Mouse (Mus musculus): ENCODE measurements around the gene Tgfbrap1. TPM values are rescaled to one million over a fixed set of nuclear protein-coding genes. Genes with fewer than 3 reads are reported as not detected.
"Not testable (repeated sequence)": the region's sequence is repeated elsewhere in the genome, so short reads cannot be mapped to it uniquely, and the experiment has no call there.

Gene Tgfbrap1
- polyA plus RNA-seq, 1 experiment from 2014 or later = 3.6 TPM

GRCm38 (mm10) chr1:43136488-43137029, 38.1 kb upstream of the Tgfbrap1 start:
- not testable (repeated sequence) for H3K9ac ChIP-seq; ATAC-seq (ENCODE audit: insufficient read depth); H3K4me3 ChIP-seq (replicated peaks); H3K4me2 ChIP-seq; H3K9me3 ChIP-seq (replicated peaks); H3K36me3 ChIP-seq (replicated peaks); H3K27ac ChIP-seq (replicated peaks); H3K4me1 ChIP-seq (replicated peaks); H3K27me3 ChIP-seq
- 63% methylated on average over 2 of the region's 2 CpGs for WGBS (ENCODE audit: insufficient replicate concordance)

- no peak overlapping the region for H3K4me3 ChIP-seq (replicated peaks)
- no peaks in the 10 kb centered on the region for H3K27me3 ChIP-seq
- no peak overlapping the region for H3K9ac ChIP-seq
- H3K36me3 ChIP-seq (replicated peaks) = no peaks in the 10 kb centered on the region
- no peak overlapping the region for H3K27ac ChIP-seq (replicated peaks)
- no peaks in the 10 kb centered on the region for H3K9me3 ChIP-seq (replicated peaks)
- no peak for ATAC-seq (ENCODE audit: insufficient read depth)
- no peaks in the 10 kb centered on the region for H3K4me1 ChIP-seq (replicated peaks)
- no peak overlapping the region for H3K4me2 ChIP-seq
- 69% methylated on average over 9 of the region's 9 CpGs for WGBS (ENCODE audit: insufficient replicate concordance)
Measured at GRCm38 (mm10) chr1:43131591-43131990, 33.2 kb upstream of the Tgfbrap1 start.

GRCm38 (mm10) chr1:43130219-43130981, 32.0 kb upstream of the Tgfbrap1 start:
- 57% methylated on average over 5 of the region's 5 CpGs for WGBS (ENCODE audit: insufficient replicate concordance)

GRCm38 (mm10) chr1:43127820-43128610, 29.6 kb upstream of the Tgfbrap1 start:
- ATAC-seq (ENCODE audit: insufficient read depth) = no peak
- Histone ChIP-seq H3K36me3 (replicated peaks) (no peaks in the 10 kb centered on the region), H3K4me2 (no peak overlapping the region), H3K4me3 (replicated peaks) (no peak overlapping the region), H3K9me3 (replicated peaks) (no peaks in the 10 kb centered on the region), H3K27me3 (no peaks in the 10 kb centered on the region), H3K4me1 (replicated peaks) (no peaks in the 10 kb centered on the region), H3K9ac (no peak overlapping the region), H3K27ac (replicated peaks) (no peak overlapping the region)
- WGBS (ENCODE audit: insufficient replicate concordance) = 57% methylated on average over 8 of the region's 8 CpGs

More at GRCm38 (mm10) chr1:43130219-43130981, 32.0 kb upstream of the Tgfbrap1 start:
- Histone ChIP-seq H3K27ac (replicated peaks) (no peak overlapping the region), H3K4me3 (replicated peaks) (no peak overlapping the region), H3K4me1 (replicated peaks) (no peaks in the 10 kb centered on the region), H3K27me3 (no peaks in the 10 kb centered on the region), H3K36me3 (replicated peaks) (no peaks in the 10 kb centered on the region), H3K9me3 (replicated peaks) (no peaks in the 10 kb centered on the region), H3K9ac (no peak overlapping the region), H3K4me2 (no peak overlapping the region)
- ATAC-seq (ENCODE audit: insufficient read depth) = no peak

GRCm38 (mm10) chr1:43127196-43127595, 28.8 kb upstream of the Tgfbrap1 start:
- Histone ChIP-seq H3K27me3 (no peaks in the 10 kb centered on the region), H3K9me3 (replicated peaks) (no peaks in the 10 kb centered on the region), H3K4me1 (replicated peaks) (no peaks in the 10 kb centered on the region), H3K36me3 (replicated peaks) (no peaks in the 10 kb centered on the region), H3K4me2 (no peak overlapping the region), H3K4me3 (replicated peaks) (no peak overlapping the region), H3K9ac (no peak overlapping the region), H3K27ac (replicated peaks) (no peak overlapping the region)
- ATAC-seq (ENCODE audit: insufficient read depth) = no peak

GRCm38 (mm10) chr1:43124726-43125125, 26.3 kb upstream of the Tgfbrap1 start:
- Histone ChIP-seq H3K9ac (no peak overlapping the region), H3K9me3 (replicated peaks) (no peaks in the 10 kb centered on the region), H3K36me3 (replicated peaks) (no peaks in the 10 kb centered on the region; the same call in 1 of the 2 replicates), H3K4me1 (replicated peaks) (no peaks in the 10 kb centered on the region), H3K27ac (replicated peaks) (no peak overlapping the region), H3K4me2 (no peak overlapping the region), H3K27me3 (no peaks in the 10 kb centered on the region), H3K4me3 (replicated peaks) (no peak overlapping the region)
- ATAC-seq (ENCODE audit: insufficient read depth) = no peak
- WGBS (ENCODE audit: insufficient replicate concordance) = 53% methylated on average over 4 of the region's 4 CpGs

- ATAC-seq (ENCODE audit: insufficient read depth) = no peak
- WGBS (ENCODE audit: insufficient replicate concordance) = 62% methylated on average over 2 of the region's 2 CpGs
- H3K27me3 ChIP-seq = no peaks in the 10 kb centered on the region
- no peak overlapping the region for H3K4me3 ChIP-seq (replicated peaks)
- peaks cover 11% of the 10 kb centered on the region for H3K36me3 ChIP-seq (replicated peaks)
- no peaks in the 10 kb centered on the region for H3K4me1 ChIP-seq (replicated peaks)
- no peak overlapping the region for H3K9ac ChIP-seq
- no peaks in the 10 kb centered on the region for H3K9me3 ChIP-seq (replicated peaks)
- H3K27ac ChIP-seq (replicated peaks) = no peak overlapping the region
- no peak overlapping the region for H3K4me2 ChIP-seq
Measured at GRCm38 (mm10) chr1:43122616-43123015, 24.2 kb upstream of the Tgfbrap1 start.

- no peaks in the 10 kb centered on the region for H3K4me1 ChIP-seq (replicated peaks)
- H3K27ac ChIP-seq (replicated peaks) = no peak overlapping the region
- no peak for ATAC-seq (ENCODE audit: insufficient read depth)
- no peaks in the 10 kb centered on the region for H3K9me3 ChIP-seq (replicated peaks)
- no peak overlapping the region for H3K9ac ChIP-seq
- no peak overlapping the region for H3K4me3 ChIP-seq (replicated peaks)
- H3K4me2 ChIP-seq = no peak overlapping the region
- peaks cover 23% of the 10 kb centered on the region for H3K36me3 ChIP-seq (replicated peaks)
- H3K27me3 ChIP-seq = no peaks in the 10 kb centered on the region
- WGBS (ENCODE audit: insufficient replicate concordance) = 51% methylated on average over 5 of the region's 5 CpGs
Measured at GRCm38 (mm10) chr1:43120950-43121349, 22.5 kb upstream of the Tgfbrap1 start.

GRCm38 (mm10) chr1:43117435-43117834, 19.0 kb upstream of the Tgfbrap1 start:
- no peak overlapping the region for H3K27ac ChIP-seq (replicated peaks)
- 84% methylated on average over 8 of the region's 8 CpGs for WGBS (ENCODE audit: insufficient replicate concordance)

GRCm38 (mm10) chr1:43112882-43113281, 14.4 kb upstream of the Tgfbrap1 start:
- Histone ChIP-seq H3K27me3 (no peaks in the 10 kb centered on the region), H3K4me1 (replicated peaks) (no peaks in the 10 kb centered on the region; the same call in 1 of the 2 replicates), H3K4me2 (no peak overlapping the region), H3K36me3 (replicated peaks) (peaks cover 52% of the 10 kb centered on the region), H3K4me3 (replicated peaks) (no peak overlapping the region), H3K27ac (replicated peaks) (no peak overlapping the region), H3K9ac (no peak overlapping the region), H3K9me3 (replicated peaks) (no peaks in the 10 kb centered on the region)
- WGBS (ENCODE audit: insufficient replicate concordance) = 70% methylated on average over 2 of the region's 2 CpGs
- no peak for ATAC-seq (ENCODE audit: insufficient read depth)

More at GRCm38 (mm10) chr1:43117435-43117834, 19.0 kb upstream of the Tgfbrap1 start:
- H3K4me2 ChIP-seq = no peak overlapping the region
- H3K27me3 ChIP-seq = no peaks in the 10 kb centered on the region
- no peaks in the 10 kb centered on the region; the same call in 1 of the 2 replicates for H3K4me1 ChIP-seq (replicated peaks)
- no peak overlapping the region for H3K9ac ChIP-seq
- H3K9me3 ChIP-seq (replicated peaks) = no peaks in the 10 kb centered on the region
- no peak for ATAC-seq (ENCODE audit: insufficient read depth)
- H3K4me3 ChIP-seq (replicated peaks) = no peak overlapping the region
- H3K36me3 ChIP-seq (replicated peaks) = peaks cover 49% of the 10 kb centered on the region

GRCm38 (mm10) chr1:43110556-43110955, 12.1 kb upstream of the Tgfbrap1 start:
- Histone ChIP-seq H3K27ac (replicated peaks) (no peak overlapping the region), H3K36me3 (replicated peaks) (peaks cover 44% of the 10 kb centered on the region), H3K27me3 (no peaks in the 10 kb centered on the region), H3K4me2 (no peak overlapping the region), H3K4me3 (replicated peaks) (no peak overlapping the region), H3K9me3 (replicated peaks) (no peaks in the 10 kb centered on the region), H3K9ac (no peak overlapping the region), H3K4me1 (replicated peaks) (no peaks in the 10 kb centered on the region; the same call in 1 of the 2 replicates)
- WGBS (ENCODE audit: insufficient replicate concordance) = 32% methylated on average over 4 of the region's 4 CpGs
- no peak for ATAC-seq (ENCODE audit: insufficient read depth)

All from liver, embryonic 15.5 days (tissue).